Mouse (Mus musculus): ENCODE measurements around the gene Bcas2. TPM values are rescaled to one million over a fixed set of nuclear protein-coding genes. Genes with fewer than 3 reads are reported as not detected.

Gene Bcas2
- polyA plus RNA-seq (2014; fragmentation: Nextera tagmentation; extraction: Ambion mirVana): 238 and 272 TPM in 2 replicates

- peak; percentile 95 for ATAC-seq (replicated peaks; ENCODE audit: low FRiP score)
- DNase-seq (ENCODE audit: low spot score): peak; percentile 98
- Histone ChIP-seq H3K27me3 (ENCODE audit: control insufficient read depth, insufficient read depth, low read length) (no peaks in the 10 kb centered on the region), H3K4me2 (ENCODE audit: low read depth, low read length, severe bottlenecking) (peak within 1 kb of the TSS; percentile 65), H3K27ac (ENCODE audit: low read depth, low read length) (no peak within 1 kb of the TSS; the same call in 1 of the 2 replicates), H3K36me3 (ENCODE audit: control insufficient read depth, insufficient read depth, low read length) (peaks cover 3% of the 10 kb centered on the region; the same call in 1 of the 2 replicates), H3K4me3 (ENCODE audit: low read depth, low read length) (peak within 1 kb of the TSS; percentile 87), H3K9me3 (ENCODE audit: control insufficient read depth, low read length) (no peaks in the 10 kb centered on the region), H3K4me1 (replicated peaks; ENCODE audit: control insufficient read depth, insufficient read depth, low read length) (peaks cover 2% of the 10 kb centered on the region; the same call in 1 of the 2 replicates), H3K9ac (ENCODE audit: low read length) (peak within 1 kb of the TSS; percentile 85)
- WGBS: under 1% methylated on average over 56 of the region's 56 CpGs
Observed at GRCm38 (mm10) chr3:103171505-103172267, at the start of gene Bcas2. Bcas2 (plus strand) TSS chr3:103171655.

- ATAC-seq (replicated peaks; ENCODE audit: low FRiP score): no peak
- Histone ChIP-seq H3K9ac (ENCODE audit: low read length) (no peak overlapping the region), H3K4me3 (ENCODE audit: low read depth, low read length) (no peak overlapping the region), H3K4me1 (replicated peaks; ENCODE audit: control insufficient read depth, insufficient read depth, low read length) (peaks cover 3% of the 10 kb centered on the region; the same call in 1 of the 2 replicates), H3K9me3 (ENCODE audit: control insufficient read depth, low read length) (no peaks in the 10 kb centered on the region), H3K27ac (ENCODE audit: low read depth, low read length) (no peak overlapping the region), H3K36me3 (ENCODE audit: control insufficient read depth, insufficient read depth, low read length) (no peaks in the 10 kb centered on the region), H3K4me2 (ENCODE audit: low read depth, low read length, severe bottlenecking) (no peak overlapping the region), H3K27me3 (ENCODE audit: control insufficient read depth, insufficient read depth, low read length) (no peaks in the 10 kb centered on the region)
- 78% methylated on average over 3 of the region's 3 CpGs for WGBS
- DNase-seq (ENCODE audit: low spot score): no peak
Observed at GRCm38 (mm10) chr3:103123636-103124035, 47.8 kb upstream of the Bcas2 start.

GRCm38 (mm10) chr3:103126138-103126537 lies 45.3 kb upstream of the Bcas2 start:
- H3K4me2 ChIP-seq (ENCODE audit: low read depth, low read length, severe bottlenecking): no peak overlapping the region
- DNase-seq (ENCODE audit: low spot score) (no peak), ATAC-seq (replicated peaks; ENCODE audit: low FRiP score) (no peak)
- H3K4me1 ChIP-seq (replicated peaks; ENCODE audit: control insufficient read depth, insufficient read depth, low read length): peaks cover 3% of the 10 kb centered on the region; the same call in 1 of the 2 replicates
- 92% methylated on average over 3 of the region's 3 CpGs for WGBS
- H3K36me3 ChIP-seq (ENCODE audit: control insufficient read depth, insufficient read depth, low read length): no peaks in the 10 kb centered on the region
- H3K9ac ChIP-seq (ENCODE audit: low read length): no peak overlapping the region
- no peak overlapping the region for H3K27ac ChIP-seq (ENCODE audit: low read depth, low read length)
- no peak overlapping the region for H3K4me3 ChIP-seq (ENCODE audit: low read depth, low read length)
- H3K9me3 ChIP-seq (ENCODE audit: control insufficient read depth, low read length): no peaks in the 10 kb centered on the region
- H3K27me3 ChIP-seq (ENCODE audit: control insufficient read depth, insufficient read depth, low read length): no peaks in the 10 kb centered on the region

GRCm38 (mm10) chr3:103127177-103127576 lies 44.3 kb upstream of the Bcas2 start:
- DNase-seq (ENCODE audit: low spot score): no peak
- Histone ChIP-seq H3K4me3 (ENCODE audit: low read depth, low read length) (no peak overlapping the region), H3K9me3 (ENCODE audit: control insufficient read depth, low read length) (no peaks in the 10 kb centered on the region), H3K36me3 (ENCODE audit: control insufficient read depth, insufficient read depth, low read length) (no peaks in the 10 kb centered on the region), H3K9ac (ENCODE audit: low read length) (no peak overlapping the region), H3K27ac (ENCODE audit: low read depth, low read length) (no peak overlapping the region), H3K27me3 (ENCODE audit: control insufficient read depth, insufficient read depth, low read length) (no peaks in the 10 kb centered on the region), H3K4me2 (ENCODE audit: low read depth, low read length, severe bottlenecking) (no peak overlapping the region), H3K4me1 (replicated peaks; ENCODE audit: control insufficient read depth, insufficient read depth, low read length) (peaks cover 3% of the 10 kb centered on the region; the same call in 1 of the 2 replicates)
- 30% methylated on average over 2 of the region's 2 CpGs for WGBS
- no peak for ATAC-seq (replicated peaks; ENCODE audit: low FRiP score)

- Histone ChIP-seq H3K9ac (ENCODE audit: low read length) (no peak overlapping the region), H3K4me3 (ENCODE audit: low read depth, low read length) (no peak overlapping the region), H3K36me3 (ENCODE audit: control insufficient read depth, insufficient read depth, low read length) (no peaks in the 10 kb centered on the region), H3K9me3 (ENCODE audit: control insufficient read depth, low read length) (no peaks in the 10 kb centered on the region), H3K4me2 (ENCODE audit: low read depth, low read length, severe bottlenecking) (no peak overlapping the region), H3K4me1 (replicated peaks; ENCODE audit: control insufficient read depth, insufficient read depth, low read length) (peaks cover 3% of the 10 kb centered on the region; the same call in 1 of the 2 replicates), H3K27me3 (ENCODE audit: control insufficient read depth, insufficient read depth, low read length) (no peaks in the 10 kb centered on the region), H3K27ac (ENCODE audit: low read depth, low read length) (no peak overlapping the region)
- no peak for DNase-seq (ENCODE audit: low spot score)
- 77% methylated on average over 5 of the region's 5 CpGs for WGBS
- no peak for ATAC-seq (replicated peaks; ENCODE audit: low FRiP score)
Observed at GRCm38 (mm10) chr3:103127721-103128120, 43.7 kb upstream of the Bcas2 start.

- ATAC-seq (replicated peaks; ENCODE audit: low FRiP score): no peak
- H3K9me3 ChIP-seq (ENCODE audit: control insufficient read depth, low read length): no peaks in the 10 kb centered on the region
- H3K27me3 ChIP-seq (ENCODE audit: control insufficient read depth, insufficient read depth, low read length): no peaks in the 10 kb centered on the region
- no peak overlapping the region for H3K4me3 ChIP-seq (ENCODE audit: low read depth, low read length)
- no peak overlapping the region for H3K27ac ChIP-seq (ENCODE audit: low read depth, low read length)
- peaks cover 3% of the 10 kb centered on the region; the same call in 1 of the 2 replicates for H3K4me1 ChIP-seq (replicated peaks; ENCODE audit: control insufficient read depth, insufficient read depth, low read length)
- no peak for DNase-seq (ENCODE audit: low spot score)
- 47% methylated on average over 4 of the region's 4 CpGs for WGBS
- no peak overlapping the region for H3K4me2 ChIP-seq (ENCODE audit: low read depth, low read length, severe bottlenecking)
- no peaks in the 10 kb centered on the region for H3K36me3 ChIP-seq (ENCODE audit: control insufficient read depth, insufficient read depth, low read length)
- H3K9ac ChIP-seq (ENCODE audit: low read length): no peak overlapping the region
Observed at GRCm38 (mm10) chr3:103128251-103128650, 43.2 kb upstream of the Bcas2 start.

GRCm38 (mm10) chr3:103129367-103130159 lies 41.9 kb upstream of the Bcas2 start:
- WGBS: 89% methylated on average over 8 of the region's 8 CpGs
- no peak overlapping the region for H3K9ac ChIP-seq (ENCODE audit: low read length)
- no peak overlapping the region for H3K27ac ChIP-seq (ENCODE audit: low read depth, low read length)
- H3K4me3 ChIP-seq (ENCODE audit: low read depth, low read length): no peak overlapping the region
- no peaks in the 10 kb centered on the region for H3K36me3 ChIP-seq (ENCODE audit: control insufficient read depth, insufficient read depth, low read length)
- DNase-seq (ENCODE audit: low spot score) (no peak), ATAC-seq (replicated peaks; ENCODE audit: low FRiP score) (no peak)
- H3K4me2 ChIP-seq (ENCODE audit: low read depth, low read length, severe bottlenecking): no peak overlapping the region
- peaks cover 3% of the 10 kb centered on the region; the same call in 1 of the 2 replicates for H3K4me1 ChIP-seq (replicated peaks; ENCODE audit: control insufficient read depth, insufficient read depth, low read length)
- no peaks in the 10 kb centered on the region for H3K9me3 ChIP-seq (ENCODE audit: control insufficient read depth, low read length)
- no peaks in the 10 kb centered on the region for H3K27me3 ChIP-seq (ENCODE audit: control insufficient read depth, insufficient read depth, low read length)

GRCm38 (mm10) chr3:103130236-103130751 lies 41.2 kb upstream of the Bcas2 start:
- 72% methylated on average over 6 of the region's 6 CpGs for WGBS
- peaks cover 3% of the 10 kb centered on the region; the same call in 1 of the 2 replicates for H3K4me1 ChIP-seq (replicated peaks; ENCODE audit: control insufficient read depth, insufficient read depth, low read length)
- DNase-seq (ENCODE audit: low spot score): no peak

More at GRCm38 (mm10) chr3:103130236-103130751, 41.2 kb upstream of the Bcas2 start:
- H3K4me3 ChIP-seq (ENCODE audit: low read depth, low read length): no peak overlapping the region
- H3K4me2 ChIP-seq (ENCODE audit: low read depth, low read length, severe bottlenecking): no peak overlapping the region
- H3K9me3 ChIP-seq (ENCODE audit: control insufficient read depth, low read length): no peaks in the 10 kb centered on the region
- no peaks in the 10 kb centered on the region for H3K27me3 ChIP-seq (ENCODE audit: control insufficient read depth, insufficient read depth, low read length)
- no peaks in the 10 kb centered on the region for H3K36me3 ChIP-seq (ENCODE audit: control insufficient read depth, insufficient read depth, low read length)
- no peak overlapping the region for H3K27ac ChIP-seq (ENCODE audit: low read depth, low read length)
- no peak for ATAC-seq (replicated peaks; ENCODE audit: low FRiP score)
- H3K9ac ChIP-seq (ENCODE audit: low read length): no peak overlapping the region; the same call in 1 of the 2 replicates
